Mouse (Mus musculus) kidney, adult 11 months (tissue): Measurements from ENCODE around the gene Gm49601.

ENCODE experiments used
- DNase-seq: peaks from one replicate; pipeline ENCODE4 v3.0.0; 2022

The Gm49601 gene

GRCm38 (mm10) chr16:18628948-18629340 lies 2.7 kb upstream of the Gm49601 start:
- DNase-seq: no peak

GRCm38 (mm10) chr16:18628206-18628947 lies 2.1 kb upstream of the Gm49601 start:
- DNase-seq: no peak

DNA sequence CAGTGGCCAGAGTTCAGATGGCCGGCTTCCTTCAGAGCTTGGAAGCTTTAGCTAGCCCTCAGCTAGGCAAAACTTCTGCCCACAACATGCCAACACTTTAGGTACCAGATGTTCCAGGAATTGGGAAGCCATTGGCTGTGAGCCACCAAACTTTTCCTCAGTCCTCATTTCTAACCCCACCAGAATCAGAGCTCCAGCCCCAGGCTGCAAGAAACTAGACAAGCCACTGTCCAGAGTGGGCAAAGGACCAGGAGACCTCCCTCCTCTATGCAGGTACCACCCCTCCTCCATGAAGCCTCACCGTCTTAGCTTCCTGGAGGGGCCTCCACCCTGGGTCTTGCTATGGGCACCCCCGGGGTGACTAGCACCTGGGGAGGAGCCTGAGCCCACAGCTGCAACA lies 936 bp upstream of the Gm49601 start:
- no peak for DNase-seq

DNA sequence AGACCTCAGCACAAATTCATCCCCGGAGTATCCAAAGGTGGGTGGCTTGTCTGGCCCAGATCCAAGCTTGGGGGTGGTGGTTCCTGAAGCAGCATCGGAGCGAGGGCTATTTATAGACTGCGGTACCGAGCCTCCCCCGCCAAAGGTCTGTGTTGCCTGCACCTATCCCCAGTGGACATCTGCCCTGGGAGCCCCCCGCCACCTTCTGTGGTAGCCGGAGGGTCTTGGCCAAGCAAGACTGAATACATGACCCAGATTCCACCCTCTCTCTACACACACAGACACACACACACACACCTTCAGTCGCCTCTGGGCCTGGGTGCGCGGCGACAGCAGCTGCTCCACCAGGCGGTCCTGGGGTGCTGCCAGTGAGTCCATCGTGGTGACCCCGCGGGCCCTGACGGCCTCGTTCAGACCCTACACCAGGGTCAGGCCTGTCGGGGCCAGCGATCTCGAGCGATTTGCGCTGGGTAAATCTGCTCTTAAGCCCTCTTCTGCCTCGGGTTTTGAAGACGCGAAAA lies 376 bp downstream of the Gm49601 start:
- no peak for DNase-seq

GRCm38 (mm10) chr16:18625097-18625496 lies 1.1 kb downstream of the Gm49601 start:
- no peak for DNase-seq

- DNase-seq: no peak
Observed at GRCm38 (mm10) chr16:18624641-18625040, 1.6 kb downstream of the Gm49601 start.

DNA sequence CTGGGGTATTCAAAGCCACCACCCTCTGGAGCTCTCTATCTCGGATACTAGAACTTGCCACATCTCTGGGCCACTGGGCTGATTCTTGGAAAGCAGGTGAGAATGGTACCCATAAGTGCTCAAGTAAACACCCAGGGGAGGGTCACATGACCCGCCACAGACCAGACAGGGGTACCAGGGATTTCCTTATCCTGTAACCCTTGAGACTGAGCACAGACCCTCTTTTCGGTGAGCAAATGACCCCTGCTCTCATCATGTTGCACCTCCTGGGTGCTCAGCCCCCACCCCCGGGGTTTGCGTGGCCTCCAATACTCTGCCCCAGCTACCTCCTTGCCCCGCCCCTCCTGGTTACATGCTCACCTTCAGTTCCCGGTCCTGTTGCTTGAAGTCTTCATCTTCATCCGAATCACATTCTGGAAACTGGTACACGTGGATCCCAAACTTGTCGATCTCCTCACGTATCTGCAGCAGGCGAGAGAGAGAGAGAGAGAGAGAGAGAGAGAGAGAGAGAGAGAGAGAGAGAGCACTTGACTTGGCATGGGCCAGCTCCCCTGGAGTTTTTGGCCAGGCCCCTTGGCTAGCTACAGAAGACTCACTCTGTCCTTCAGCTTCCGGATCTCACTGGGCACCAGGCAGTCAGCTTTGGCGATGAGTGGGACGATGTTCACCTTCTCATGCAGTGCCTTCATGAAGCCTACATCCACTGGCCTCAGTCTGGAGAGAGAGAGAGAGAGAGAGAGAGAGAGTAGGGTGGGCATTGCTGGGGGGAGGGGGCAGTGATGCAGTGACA lies 2.3 kb downstream of the Gm49601 start:
- no peak for DNase-seq

GRCm38 (mm10) chr16:18622916-18623750 lies 3.1 kb downstream of the Gm49601 start:
- no peak for DNase-seq

GRCm38 (mm10) chr16:18622019-18622418 lies 4.2 kb downstream of the Gm49601 start, which contains the start of gene Gp1bb:
Gene Gp1bb, minus strand, starts transcription at chr16:18622403.
- DNase-seq: no peak

DNA sequence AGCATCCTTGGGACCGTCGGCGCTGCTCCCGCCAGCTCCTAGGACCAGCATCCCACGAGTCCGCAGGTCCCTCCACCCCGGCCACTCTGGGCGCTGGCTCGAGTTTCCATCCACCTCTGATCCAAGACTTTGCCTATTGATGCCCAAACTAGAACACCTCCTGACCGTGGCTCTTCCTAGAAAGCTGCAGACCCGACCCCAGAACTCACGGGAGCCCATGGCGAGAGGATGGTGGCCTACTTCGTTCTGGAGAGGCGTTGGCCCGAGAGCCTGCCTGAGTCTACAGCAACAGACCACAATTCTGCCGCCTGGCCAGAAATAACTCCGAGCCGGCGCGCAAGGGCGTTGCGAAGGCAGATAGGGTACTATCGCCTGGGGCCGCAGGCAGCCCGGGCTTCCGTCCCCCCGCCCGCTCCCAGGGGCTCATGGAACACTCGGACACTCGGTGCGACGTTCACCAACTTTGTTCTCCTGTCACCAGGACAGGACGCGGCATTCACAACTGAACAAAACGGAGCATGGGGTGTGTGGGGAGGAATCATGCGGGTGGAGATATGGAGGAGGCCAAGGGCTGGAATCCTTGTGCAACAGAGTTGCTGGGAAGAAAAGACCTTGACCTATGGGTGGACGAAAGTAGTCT lies 4.7 kb downstream of the Gm49601 start:
- no peak for DNase-seq

- DNase-seq: no peak
Observed at GRCm38 (mm10) chr16:18620601-18621361, 5.4 kb downstream of the Gm49601 start.

DNA sequence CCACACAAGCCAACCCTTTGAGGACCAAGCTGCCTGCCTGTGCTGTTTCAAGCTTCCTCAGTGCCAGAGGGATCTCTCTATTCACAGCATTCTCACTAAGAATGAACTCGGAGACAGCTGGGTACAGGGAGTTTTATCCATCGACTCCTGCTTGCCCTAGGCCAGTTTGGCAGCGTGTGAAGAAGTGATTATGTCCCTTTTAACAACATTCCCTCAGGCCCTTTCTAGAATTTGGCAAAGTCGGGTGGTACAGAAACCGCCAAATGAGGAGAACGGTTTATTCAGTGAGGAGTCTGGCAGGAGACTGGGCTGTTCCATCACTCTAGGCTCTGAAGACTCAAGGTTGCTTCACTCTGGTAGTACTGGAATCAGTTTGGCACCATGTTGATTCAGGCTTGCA lies 6.0 kb downstream of the Gm49601 start:
- DNase-seq: no peak

GRCm38 (mm10) chr16:18619110-18619509 lies 7.1 kb downstream of the Gm49601 start:
- no peak for DNase-seq

GRCm38 (mm10) chr16:18618297-18618696 lies 7.9 kb downstream of the Gm49601 start:
- DNase-seq: no peak

DNA sequence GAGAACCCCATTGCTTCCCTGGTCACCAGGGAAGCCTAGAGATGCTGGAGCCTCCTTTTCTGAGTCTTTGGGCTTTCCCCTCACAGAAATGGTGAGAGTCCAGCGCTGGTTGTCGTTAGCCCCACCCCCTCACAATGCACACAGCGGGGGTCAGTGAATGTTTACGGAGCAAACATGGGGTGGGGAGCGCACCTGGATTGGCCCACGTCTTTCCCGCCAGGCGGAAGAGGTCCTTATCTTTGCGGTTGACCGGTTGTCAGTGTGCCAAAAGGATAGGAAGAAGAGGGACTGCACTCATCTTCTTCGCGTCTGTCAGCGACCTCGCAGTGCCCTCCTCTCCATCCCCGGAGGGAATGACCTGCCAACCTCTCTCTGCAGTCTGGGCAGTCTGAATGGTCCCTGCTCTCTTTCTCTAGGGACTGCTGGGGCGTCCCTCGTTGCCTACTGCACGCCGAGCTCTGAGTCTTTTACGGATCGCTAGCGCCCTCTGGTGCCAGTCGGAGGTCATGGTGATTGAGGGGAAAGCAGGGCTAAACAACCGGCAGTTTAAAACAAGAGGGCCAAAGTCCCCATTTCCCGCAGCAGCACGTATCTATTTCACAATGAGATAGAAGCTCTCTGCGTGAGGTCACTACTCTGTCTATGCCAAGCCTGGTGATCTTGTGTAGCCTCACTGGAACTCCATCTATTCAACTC lies 8.7 kb downstream of the Gm49601 start:
- DNase-seq: peak; percentile 73

DNA sequence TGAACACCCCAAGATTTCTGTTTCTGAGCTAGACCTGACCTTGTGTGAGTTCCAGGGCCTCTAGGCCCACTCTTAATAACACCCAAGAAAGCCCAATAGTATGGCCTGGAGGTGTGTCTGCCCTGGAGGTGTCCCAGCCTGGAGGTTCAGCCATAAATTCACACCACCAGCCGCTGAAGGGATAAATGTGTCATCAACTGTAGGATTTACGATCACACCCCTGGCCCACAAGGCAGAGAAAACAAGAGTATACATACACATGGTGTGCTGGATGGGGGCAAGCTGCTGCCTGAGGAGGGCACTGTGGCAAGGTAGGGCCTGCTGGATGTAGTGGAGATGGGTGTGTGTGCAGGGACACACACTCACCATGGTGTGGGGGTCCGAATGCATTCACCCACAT lies 12.9 kb downstream of the Gm49601 start:
- no peak for DNase-seq

DNA sequence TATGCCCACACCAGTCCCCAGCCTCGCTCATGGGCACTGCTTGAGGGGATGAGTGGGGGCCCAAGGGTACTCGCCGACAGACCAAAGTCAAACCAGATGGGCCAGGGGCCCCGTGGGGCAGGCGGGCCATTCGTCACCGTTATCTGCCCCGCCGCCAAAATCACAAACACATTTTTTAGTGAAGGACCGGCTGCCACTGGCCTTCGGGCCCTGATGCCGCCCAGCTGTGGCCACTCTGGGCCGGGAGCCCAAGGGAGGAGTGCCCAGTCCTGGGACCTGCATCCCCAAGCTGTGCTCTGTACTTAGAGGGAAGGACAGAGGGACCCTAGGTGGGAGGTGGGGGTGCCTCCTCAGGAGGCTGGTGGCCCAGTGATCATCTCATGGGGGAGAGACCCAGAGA lies 14.5 kb downstream of the Gm49601 start:
- no peak for DNase-seq

- no peak for DNase-seq
Observed at GRCm38 (mm10) chr16:18609099-18609498, 17.1 kb downstream of the Gm49601 start.

DNA sequence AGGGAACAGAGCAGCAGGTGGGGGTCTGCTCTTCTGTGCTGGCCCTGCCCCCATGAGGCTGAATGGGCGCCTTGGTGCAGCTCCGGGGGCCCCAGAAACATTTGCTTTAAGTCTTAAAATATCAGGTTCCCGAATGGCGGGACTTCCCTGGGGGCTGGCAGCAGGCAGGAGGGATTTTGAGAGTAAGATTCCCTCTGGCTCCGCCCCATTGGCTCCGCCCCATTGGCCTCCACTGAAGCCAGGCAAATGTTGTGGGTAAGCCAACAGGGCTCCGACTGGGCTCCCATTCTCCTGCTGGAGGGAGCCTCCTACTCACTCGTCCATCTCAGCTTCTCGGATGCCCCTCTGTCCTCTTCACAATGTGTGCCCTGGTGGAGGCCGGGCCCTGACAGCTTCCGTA lies 18.0 kb downstream of the Gm49601 start:
- DNase-seq: no peak

DNA sequence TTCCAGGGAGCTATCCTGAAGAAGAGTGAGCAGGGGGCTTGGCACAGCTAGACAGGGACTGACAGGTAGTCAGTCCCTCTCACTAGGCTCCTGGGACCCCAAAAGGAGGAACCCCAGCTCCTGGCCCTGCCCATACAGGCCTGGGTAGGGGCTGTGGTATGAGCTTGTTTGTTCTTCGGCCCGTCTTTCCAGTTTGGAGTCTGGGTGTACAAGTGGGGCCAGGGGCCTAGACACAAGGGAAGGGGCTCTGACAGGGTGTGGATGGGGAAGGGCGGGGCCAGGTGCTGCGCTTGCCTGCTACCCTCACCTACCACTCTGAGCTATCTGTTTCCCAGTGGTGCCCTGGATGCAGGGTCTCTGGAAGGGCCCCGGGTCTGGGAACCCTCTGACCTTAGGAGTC lies 20.5 kb downstream of the Gm49601 start:
- no peak for DNase-seq

DNA sequence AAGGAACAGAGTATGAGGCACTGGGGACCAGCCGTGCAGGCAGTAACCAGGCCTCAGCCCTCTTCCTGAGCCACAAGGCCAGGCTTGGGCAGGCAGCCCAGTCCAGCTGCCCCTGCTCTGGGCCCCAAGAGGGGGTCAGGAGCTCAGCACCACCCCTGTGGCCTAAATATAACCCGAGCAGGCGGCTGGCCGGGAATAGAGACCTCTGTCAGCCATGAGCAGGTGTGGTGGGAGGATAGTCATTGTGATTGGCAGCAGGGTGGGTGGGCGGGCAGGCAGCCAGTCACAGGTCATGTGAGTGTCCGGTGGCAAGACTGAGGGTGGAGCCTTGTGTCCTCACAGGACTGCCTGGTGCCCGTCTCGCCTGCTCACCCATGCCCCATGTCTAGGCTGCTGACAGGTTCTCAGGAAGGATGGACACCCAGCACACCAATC lies 21.9 kb downstream of the Gm49601 start:
- DNase-seq: peak; percentile 40
